Mouse (Mus musculus) telencephalon, adult 2 months (tissue): ENCODE results near the gene Fitm2.
"Not testable (repeated sequence)": the region's sequence is repeated elsewhere in the genome, so short reads cannot be mapped to it uniquely, and the experiment has no call there.

Experiments
- DNase-seq: peaks from one replicate; pipeline ENCODE4 v3.0.0-alpha.2; 2011; ENCODE audit warnings: low read depth, low spot score

Fitm2 gene

DNA sequence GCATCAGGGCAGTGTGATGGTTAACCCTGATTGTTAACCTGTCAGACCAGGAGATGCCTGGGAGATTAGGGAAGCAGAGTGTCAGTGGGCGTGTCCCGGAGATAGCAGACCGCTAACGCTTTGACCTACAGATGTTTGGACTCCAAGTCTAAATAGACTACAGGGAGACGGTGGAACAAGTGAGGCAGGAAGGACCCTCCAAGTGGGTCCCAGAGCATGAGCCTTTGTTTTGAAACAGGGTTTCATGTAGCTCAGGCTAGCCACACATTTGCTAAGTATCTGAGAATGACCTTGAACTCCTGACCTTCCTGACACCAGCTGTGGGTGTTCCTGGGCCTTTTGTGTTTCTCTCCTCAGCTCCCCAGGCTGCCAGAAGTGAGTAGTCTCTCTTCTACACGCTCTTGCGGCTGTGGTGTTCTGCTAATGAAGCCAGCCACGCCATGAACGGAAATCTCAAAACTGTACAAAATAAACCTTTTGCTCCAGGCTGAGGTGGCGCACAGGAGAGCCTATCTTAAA, 9.1 kb downstream of the Fitm2 start:
- DNase-seq: no peak

DNA sequence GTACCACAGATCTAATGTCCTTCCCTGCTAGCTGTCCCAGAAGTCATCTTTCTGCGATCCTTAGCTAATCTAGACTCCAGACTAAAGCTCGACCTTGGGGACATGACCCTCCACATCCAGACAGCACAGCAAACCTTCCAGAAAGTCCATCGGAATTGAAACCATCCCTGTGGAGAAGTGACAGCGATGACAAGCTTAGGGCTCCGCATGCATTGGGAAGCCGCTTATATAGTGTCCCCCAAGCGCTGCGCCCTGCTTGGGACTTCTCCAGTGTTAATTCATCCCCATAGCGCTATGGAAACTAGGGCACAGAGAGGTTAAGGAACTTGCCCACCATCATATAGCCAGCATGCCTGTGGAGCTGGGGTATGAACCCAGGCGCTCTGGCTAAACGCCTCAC, 9.6 kb downstream of the Fitm2 start:
- no peak for DNase-seq

DNA sequence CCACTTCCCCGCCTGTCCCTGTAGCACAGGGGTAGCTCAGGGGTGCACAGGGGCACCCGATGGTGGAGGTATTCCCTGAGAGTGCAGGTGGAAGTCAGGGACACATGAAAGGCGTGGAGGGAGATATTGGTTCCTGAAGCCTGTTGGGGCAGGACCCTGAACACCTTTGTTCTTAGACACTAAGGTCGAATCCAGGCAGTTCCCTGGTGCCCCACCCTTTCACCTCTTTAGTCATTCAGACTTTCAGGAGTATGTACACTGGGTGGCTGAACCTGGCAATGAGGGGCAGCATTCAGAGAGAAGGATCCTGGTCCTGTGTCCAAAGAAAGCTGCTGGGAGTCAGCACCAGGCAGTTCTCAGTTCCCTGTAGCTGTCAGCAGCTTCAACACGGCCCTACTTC, 10.0 kb downstream of the Fitm2 start:
- no peak for DNase-seq

DNA sequence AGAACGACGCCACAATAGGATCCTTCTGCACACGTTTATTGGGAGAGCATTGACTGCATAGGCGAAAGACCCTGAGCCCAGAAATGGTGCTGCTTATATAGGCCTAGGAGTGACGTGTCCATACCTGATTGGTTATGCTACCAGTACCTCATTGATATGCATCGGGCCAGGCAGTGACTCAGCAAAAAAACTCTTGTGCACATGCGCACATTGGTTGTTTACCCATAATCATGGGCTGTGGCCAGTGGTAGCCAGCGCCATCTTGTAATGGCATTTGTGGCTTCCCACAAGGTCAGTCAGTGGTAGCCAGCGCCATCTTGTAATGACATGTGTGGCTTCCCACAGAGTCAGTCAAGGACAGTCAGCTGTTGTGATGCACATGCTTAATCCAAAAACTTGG, 11.1 kb downstream of the Fitm2 start:
- DNase-seq: not testable (repeated sequence)

DNA sequence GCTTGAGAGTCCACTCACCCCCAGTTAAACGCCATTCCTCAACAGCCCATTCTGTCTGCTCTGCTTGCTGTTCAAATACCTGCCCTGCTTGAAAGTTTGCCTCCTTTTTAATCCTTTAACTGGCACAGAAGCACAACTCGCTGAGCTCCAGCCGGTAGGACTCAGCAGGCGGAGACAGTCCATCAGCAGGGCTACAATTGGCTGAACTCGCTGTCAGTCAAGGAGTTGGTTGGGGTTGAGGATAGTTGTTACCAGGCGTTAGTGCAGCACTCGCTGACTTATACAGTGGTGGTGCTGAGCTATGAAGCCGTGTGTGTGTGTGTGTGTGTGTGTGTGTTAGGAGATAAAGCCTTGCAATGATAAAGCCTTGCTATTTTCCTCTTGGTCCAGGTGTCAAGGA, 11.8 kb downstream of the Fitm2 start:
- no peak for DNase-seq

DNA sequence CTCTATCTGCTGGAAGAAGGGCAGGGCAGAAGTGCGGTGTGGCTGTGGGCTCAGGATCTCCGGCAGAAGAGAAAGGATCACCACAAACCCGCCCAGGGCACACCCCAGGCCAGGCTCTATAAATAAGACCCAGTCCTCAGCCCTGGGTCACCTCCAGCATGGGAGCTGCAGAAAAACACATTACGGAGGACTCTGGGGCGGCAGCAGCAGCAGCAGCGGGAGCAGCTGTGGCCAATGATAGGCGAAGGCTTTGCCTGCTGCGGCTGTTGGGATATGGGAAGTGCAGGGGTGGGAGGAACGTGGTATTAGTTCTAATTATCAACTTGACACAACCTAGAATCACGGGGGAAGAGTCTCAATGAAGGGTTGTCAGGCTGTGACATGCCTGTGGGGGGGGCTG, 13.0 kb downstream of the Fitm2 start:
- DNase-seq: no peak

DNA sequence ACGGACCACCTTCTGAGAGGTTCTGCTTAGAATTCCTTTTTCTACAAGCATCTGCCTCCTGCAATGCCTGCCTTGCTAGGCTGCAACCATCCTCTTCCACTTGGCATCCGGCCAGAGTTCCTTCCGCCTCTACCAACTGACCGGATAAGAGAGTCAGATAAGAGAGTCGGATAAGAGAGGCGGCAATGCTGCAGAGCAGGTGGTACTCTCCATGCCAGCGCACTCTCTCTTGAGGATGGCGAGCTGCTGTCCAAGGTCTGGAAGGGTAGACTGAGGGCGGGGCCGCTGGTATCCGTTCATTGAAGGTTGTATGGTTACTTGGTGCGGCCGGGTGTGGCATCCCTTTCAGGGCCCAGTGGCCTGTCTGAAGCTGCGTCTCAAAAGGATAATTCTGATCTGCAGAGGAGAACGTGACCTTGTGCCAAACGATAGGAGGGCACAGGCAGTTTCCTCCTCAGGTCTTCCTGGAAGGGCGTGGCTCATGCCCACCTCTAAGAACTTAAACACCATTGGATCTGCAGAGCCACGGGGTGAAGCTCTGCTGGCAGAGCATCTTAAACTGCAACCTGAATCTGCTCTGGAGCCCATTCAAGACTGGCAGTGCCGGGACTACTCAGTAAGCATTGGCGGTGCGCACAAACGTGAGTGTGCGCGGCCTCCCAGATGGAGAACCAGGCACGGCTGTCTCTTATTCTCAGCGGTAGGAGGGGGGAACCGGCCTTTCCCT, 13.7 kb downstream of the Fitm2 start:
- DNase-seq: no peak

DNA sequence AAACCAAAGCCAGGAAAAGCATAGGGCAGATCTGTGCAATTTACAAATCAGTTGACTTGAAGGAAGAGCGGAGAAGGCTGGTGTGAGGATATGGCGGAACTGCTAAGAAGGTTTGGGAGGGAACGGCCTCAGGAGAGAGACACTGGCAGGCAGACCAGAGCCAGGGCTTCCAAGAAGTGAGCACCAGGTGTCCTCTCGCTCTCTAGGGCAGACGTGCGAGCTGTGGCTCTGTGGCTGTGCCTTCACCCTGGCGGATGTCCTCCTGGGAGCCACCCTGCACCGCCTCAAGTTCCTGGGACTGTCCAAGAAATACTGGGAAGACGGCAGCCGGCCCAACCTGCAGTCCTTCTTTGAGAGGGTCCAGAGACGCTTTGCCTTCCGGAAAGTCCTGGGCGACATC, 19.1 kb downstream of the Fitm2 start:
- DNase-seq: no peak

DNA sequence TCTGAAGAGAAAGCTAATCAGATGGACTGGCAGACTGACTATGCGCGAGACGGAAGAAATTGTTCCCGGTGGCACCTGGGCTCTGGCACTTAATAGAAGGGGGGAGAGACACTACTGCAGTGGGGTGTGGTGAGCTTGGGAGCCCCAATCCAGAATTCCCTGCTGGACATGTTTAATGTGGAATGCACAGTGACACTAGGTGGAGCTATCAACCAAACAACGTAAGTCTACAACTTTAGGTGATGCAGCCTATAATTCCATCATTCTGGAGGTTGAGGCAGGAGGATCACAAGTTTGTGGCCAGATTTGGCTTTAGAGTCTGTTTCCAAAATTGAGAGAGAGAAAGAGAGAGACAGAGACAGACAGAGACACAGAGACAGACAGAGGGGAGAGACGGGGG, 19.7 kb downstream of the Fitm2 start:
- no peak for DNase-seq

DNA sequence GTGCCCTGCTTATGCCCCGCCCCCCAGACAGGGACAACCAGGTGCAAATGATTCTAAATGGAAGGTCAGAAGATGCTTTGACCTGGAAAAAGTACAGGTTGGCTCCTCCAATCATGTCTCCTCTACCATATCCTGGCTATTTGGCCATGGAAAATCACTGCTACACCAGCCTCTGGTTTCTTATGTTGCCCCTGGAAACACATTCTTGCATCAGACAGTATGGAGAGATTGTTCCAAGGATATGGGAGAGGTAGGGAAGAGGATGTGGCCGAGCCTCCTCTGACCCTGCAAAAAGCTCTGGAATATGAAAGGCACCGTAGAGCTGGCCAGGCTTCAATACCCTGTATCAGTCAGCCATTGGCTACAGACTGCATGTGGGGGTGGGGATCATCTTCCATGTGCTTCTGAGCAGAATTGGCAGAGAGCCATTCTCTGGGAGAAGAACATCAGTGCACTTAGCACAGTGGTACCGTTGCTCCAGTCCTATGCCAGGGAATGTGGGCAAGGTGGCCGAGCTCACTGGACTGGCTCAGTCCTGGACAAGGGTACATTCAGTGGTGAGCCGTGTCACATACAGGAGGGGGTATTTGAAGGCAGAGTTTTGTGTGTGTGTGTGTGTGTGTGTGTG, 21.6 kb downstream of the Fitm2 start:
- DNase-seq: peak; percentile 67

DNA sequence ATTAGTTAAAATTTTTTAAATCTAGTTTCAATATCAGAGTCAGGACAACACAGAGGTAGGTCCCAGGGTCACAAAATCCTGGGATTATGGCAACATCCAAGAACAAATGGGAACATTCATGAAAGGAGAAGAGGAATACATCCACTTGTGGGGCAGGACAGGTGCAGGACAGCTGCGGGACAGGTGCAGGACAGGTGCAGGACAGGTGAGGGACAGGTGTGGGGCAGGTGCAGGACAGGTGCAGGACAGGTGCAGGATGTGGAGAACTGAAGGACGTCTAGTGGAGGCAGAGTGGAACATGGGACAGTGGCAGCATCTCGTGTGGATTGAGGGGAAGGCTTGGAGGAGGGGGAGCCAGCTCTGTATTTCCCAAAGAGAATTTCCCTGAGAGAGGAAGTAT, 23.2 kb downstream of the Fitm2 start:
- no peak for DNase-seq

DNA sequence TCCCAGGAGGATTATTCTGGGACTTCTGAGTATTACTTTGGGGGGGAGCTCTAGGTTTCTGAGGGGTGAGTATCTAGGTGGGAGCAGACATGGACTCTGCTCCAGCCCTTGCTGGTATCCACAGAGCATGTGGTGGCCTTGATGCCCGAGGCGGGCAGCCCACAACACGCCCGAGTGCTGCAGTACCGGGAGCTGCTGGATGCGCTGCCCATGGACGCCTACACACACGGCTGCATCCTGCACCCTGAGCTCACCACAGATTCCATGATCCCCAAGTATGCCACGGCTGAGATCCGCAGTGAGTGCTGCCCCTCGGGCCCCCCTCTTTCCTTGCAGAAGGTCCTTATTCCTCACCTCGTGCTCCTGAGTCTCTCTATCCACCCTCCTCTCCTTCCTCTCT, 25.1 kb downstream of the Fitm2 start:
- no peak for DNase-seq

DNA sequence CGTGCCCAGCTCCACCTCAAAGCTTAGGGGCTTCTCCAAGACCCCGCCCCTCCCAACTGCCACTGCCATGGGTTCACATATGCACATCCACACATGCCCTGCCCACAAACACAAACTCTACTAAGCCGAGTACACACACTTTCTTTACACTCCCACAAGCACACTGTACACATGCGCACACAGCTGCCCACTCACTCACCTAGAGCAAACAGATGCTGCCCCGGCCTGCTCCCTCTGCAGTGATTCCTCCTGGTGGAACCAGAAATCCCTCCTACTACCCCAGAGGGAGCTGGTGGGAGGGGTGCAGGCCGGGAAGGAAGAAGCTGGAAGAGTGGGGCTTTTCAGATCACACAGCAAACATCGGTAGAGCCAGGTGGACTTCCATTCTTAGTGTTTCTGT, 28.4 kb downstream of the Fitm2 start:
- no peak for DNase-seq

DNA sequence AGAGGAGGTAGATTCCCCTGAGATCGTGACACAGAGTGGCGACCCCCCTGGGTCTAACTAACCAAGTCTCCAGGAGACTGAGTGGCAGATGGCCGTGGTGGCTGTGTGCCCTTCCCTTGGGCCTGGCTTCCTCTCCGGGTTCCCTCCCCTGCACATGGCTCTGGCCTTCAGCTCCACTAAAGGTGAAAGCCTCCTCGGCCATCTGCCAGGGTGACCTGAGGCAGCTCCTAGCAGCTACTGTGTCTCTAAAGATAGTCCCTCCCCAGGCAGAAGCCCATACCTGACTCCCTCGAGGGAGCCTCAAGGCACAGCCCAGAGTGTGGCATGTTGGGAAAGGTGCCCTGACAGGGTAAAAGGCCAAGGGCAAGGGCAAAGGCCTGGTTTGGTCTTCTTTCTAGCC, 28.9 kb downstream of the Fitm2 start:
- DNase-seq: no peak

DNA sequence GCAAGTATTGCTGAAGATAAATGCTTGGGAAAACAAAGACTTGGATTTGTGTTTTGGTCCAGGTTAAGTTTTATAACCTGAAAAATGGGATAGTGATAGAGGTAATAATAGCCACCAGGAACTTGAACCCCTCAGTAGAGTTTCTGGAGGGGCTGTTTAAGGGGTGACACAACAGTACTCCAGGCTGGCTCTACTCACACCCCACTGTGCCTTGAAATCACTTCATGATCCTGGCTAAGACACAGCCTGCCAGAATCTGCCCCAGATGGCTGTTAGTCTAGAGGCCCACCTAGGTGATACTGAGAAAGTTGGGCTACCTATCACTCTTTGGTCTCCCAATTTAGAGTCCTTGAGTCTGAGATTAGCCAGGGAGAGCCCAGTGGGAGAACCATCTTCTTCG, 32.9 kb downstream of the Fitm2 start:
- DNase-seq: no peak

DNA sequence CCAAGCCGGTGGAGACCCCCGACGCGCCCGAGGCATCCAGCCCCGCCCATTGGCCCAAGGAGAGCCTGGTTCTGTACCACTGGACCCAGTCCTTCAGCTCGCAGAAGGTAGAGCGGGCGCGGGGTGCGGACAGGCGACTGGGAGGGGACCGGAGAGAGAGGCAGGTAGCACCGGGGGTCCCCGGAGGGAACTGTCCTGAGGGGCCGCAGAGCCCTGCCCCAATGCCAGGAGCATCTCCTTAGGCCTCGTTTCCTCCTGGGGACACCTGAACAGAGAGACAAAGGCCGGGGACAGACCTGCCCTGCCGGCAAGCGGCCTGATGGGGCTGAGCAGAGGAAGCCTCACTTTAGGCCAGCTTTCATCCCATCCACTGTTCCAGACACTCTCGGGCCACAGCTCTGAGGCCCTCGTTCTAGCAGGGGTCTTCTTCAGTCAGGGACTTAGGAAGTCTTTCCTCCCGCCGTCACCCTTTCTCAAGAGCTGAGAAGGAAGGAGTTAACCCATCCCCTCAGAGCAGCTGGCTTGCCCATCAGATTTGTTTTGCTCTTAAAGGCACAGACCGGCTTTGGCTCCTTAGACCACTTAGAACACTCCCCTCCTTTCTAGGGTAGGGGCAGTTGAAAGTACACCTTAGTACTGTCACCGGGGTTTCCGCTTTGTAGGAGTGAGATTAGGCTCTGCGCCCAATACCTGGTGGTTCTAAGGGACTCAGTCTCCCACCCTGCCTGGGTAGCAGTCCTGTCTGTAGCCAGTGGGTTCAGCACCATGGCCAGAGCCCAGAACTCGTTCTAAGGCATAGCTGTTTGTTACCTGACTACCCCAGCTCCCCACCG, 33.6 kb downstream of the Fitm2 start:
- DNase-seq: no peak

DNA sequence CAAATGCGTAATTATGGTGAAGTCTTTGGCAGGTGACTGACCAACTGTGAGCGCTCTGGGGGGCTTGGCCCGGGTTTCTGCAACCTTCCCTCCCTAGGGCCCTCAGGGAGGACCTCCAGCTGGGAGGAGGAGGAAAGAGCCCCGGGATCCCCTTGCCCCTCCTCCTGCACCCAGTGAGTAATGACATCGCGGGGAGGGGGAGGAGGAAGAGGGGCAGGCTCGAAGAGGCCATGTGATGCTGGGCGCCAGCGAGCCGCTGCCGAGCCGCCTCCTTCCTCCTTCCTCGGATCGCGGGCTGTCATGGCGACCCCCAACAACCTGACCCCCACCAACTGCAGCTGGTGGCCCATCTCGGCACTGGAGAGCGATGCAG, 34.2 kb downstream of the Fitm2 start, which contains the start of gene Gdap1l1:
Gene Gdap1l1 (plus strand): TSS at position 231 of the 373 bp plus-strand sequence.
- DNase-seq: peak; percentile 68

DNA sequence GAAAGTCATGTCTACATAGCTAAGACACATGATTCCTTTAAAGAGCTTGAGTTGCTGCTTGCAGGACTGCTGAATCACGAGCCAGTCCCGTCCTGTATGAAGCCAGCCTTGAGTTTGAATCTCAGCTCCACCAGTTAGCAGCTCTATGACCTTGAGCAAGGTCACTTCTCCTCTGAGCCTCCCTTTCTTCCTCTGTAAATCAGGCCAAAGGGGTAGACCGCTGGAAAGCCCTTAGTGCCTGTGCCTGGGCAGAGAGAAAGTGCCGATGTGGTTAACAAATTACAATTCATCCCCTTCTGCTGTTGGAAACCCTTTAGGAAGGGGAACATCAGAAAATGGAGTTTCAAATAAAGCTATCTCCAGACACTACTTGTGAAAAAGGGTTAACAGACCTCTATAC, 34.6 kb downstream of the Fitm2 start:
- no peak for DNase-seq

DNA sequence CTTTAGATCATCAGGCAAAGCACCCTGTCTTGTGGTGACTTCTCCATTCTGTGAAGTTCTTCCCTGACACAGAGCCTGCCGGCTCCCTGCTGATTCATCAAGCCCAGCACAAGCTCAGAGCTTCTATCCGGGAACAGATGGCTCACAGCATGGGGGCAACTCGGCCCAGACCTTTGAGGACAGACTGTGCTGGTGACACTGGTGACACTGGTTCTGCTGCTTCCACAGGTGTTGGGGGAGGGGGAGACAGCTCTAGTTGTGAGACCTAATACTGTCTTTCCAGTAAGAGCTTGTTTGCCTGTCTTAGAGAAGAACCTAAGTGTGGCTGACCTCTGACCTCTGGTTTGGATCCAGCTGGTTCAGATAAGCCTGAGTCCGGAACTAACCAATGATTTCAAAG, 38.5 kb downstream of the Fitm2 start:
- no peak for DNase-seq

DNA sequence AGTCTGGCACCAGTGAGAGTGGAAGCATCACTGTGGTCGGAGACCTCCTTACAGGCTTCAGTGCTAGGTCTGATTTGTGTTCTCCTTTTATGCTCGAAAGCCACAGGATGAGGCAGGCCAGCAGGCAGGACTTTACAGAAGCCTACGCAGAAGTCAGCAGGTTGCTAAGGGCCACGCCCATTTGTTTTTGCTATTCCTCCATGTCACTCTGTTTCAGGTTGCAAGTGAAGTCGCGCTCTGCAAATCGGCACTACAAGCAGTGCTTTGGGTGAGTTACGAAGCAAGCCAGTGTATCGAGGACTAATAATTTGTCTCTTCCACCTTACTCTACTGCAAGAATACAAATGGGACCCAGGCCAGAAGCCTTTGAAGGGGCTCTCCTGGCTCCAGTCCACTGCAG, 41.1 kb downstream of the Fitm2 start:
- no peak for DNase-seq

DNA sequence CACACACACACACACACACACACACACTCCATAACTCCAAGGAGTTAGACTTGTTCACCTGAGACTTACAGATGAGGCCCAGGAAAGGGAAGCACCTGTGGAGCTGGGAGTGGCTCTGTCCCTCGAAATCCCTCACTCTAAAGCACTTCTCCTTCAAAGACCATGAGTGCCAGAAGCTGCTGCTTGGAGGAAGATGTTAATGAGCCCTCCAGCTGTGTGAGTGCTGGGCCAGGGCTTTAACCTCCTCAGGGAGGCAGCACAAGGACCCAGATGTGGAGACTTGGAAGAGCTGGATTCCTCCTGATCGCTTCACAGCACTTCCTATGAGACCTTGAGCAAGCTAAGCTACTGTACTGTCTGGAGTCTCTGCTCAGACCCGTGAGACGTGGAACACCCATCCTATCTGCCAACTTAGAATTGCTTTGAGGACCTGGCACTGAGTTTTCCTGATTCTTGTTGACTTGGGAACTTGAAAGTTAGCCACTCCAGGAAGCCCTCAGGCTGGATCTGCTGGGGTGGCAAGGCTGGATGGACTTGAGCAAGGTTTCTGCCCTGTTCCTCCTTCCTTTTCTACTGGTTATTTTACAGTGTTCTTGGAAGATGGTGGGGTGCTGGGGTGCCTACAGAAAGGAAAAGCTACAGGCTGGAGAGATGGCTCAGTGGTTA, 44.0 kb downstream of the Fitm2 start:
- no peak for DNase-seq

DNA sequence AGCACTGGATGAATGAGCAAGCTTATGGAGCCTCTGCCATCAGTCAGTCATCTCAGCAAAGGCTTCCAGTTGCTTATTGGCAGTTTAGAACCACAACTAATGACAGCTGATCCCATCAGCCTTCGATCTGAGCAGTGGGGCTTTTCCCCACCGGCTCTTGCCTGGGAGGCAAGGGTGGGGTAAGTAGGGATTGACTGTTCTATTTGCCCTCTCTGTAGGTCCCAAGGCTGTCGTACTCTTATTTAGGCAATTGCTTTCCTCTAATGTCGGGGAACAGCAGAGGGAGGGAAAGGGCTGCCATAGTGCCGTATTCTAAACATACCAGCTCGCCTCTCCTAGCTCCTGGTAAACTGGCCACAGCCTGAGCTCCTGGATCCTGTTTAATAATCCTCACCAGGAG, 47.8 kb downstream of the Fitm2 start, which contains the start of gene Oser1:
Gene Oser1 (minus strand): TSS at position 101 of the 400 bp plus-strand sequence.
- DNase-seq: no peak
